Mouse (Mus musculus) heart, embryonic 11.5 days (tissue): Measurements from ENCODE around the gene Mybpc2. TPM values are rescaled to one million over a fixed set of nuclear protein-coding genes. Genes with fewer than 3 reads are reported as not detected.

Experiments used
- ATAC-seq: fragments of 200-750 bp; cut with Nextera tagmentation; replicated peaks from 2 replicates; pipeline ENCODE4 v1.8.0; 2017; ENCODE audit warnings: moderate library complexity; ENCODE audit not compliant: insufficient number of reproducible peaks, low FRiP score, low TSS enrichment
- H3K27ac ChIP-seq: fragments of 300-500 bp; sonication (generic); 2 replicates; pipeline ENCODE4 v1.5.1; 2014; ENCODE audit warnings: mild to moderate bottlenecking, low read depth, low read length
- H3K27me3 ChIP-seq: fragments of 300-500 bp; sonication (generic); 2 replicates; pipeline ENCODE4 v1.6.1; 2014; ENCODE audit warnings: mild to moderate bottlenecking, low read length, mixed read lengths; ENCODE audit not compliant: control insufficient read depth, insufficient read depth
- H3K36me3 ChIP-seq: fragments of 300-500 bp; sonication (generic); 2 replicates; pipeline ENCODE4 v1.6.1; 2014; ENCODE audit warnings: mild to moderate bottlenecking, low read length, moderate library complexity, mixed read lengths; ENCODE audit not compliant: control insufficient read depth, insufficient read depth
- H3K4me1 ChIP-seq: fragments of 300-500 bp; sonication (generic); 2 replicates; pipeline ENCODE4 v1.6.1; 2014; ENCODE audit warnings: low read length; ENCODE audit not compliant: control insufficient read depth, insufficient read depth
- H3K4me2 ChIP-seq: fragments of 300-500 bp; sonication (generic); 2 replicates; pipeline ENCODE4 v1.6.1; 2014; ENCODE audit warnings: mild to moderate bottlenecking, moderate library complexity
- H3K4me3 ChIP-seq: fragments of 300-500 bp; sonication (generic); 2 replicates; pipeline ENCODE4 v1.5.1; 2014; ENCODE audit warnings: low read depth, low read length
- H3K9ac ChIP-seq: fragments of 300-500 bp; sonication (generic); 2 replicates; pipeline ENCODE4 v1.6.1; 2014; ENCODE audit warnings: mild to moderate bottlenecking, low read depth, low read length, moderate library complexity
- H3K9me3 ChIP-seq: fragments of 300-500 bp; sonication (generic); replicated peaks from 2 replicates; pipeline ENCODE4 v1.6.1; 2016; ENCODE audit warnings: low read length; ENCODE audit not compliant: control insufficient read depth
- WGBS: fragments of 180-500 bp; shearing (Covaris S2); extraction: QIAGEN DNeasy Blood & Tissue Kit; methylation state at CpG from one replicate; pipeline ENCODE4 v1.1.7; 2014; ENCODE audit not compliant: insufficient replicate concordance; 5-methylcytosine and 5-hydroxymethylcytosine counted together
- polyA plus RNA-seq: library from polyadenylated mRNA; unstranded; fragments of >200 nt; fragmentation: Nextera tagmentation; extraction: Ambion mirVana; gene quantifications from 2 replicates; pipeline ENCODE4 v1.2.1, GENCODE M21; 2014

Mybpc2 gene
- polyA plus RNA-seq, 1 experiment from 2014 or later = 0.47 TPM

DNA sequence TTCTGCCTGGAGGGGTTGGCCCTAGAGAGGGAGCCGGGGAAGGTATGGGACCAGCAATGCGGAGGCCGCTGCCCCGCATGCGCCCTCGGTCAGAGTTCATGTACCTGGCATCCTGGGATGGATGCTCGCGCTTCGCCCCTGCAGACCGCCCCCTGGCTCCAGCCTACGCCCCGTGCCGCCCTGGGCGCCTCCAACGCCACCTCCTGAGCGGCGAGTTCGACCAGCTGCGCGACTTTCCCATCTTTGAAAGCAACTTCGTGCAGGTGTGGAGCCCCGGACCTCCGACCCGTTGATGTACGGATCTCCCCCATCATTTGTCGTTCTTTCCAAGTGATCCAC, 27.7 kb downstream of the Mybpc2 start:
- Histone ChIP-seq H3K4me3 (peak overlapping the region; percentile 81), H3K9me3 (no peaks in the 10 kb centered on the region), H3K27me3 (peaks cover 10% of the 10 kb centered on the region), H3K4me1 (peaks cover 14% of the 10 kb centered on the region), H3K36me3 (peaks cover 7% of the 10 kb centered on the region), H3K27ac (peak overlapping the region; percentile 96), H3K4me2 (peak overlapping the region; percentile 93), H3K9ac (peak overlapping the region; percentile 86)
- under 1% methylated on average over 26 of the region's 26 CpGs for WGBS
- ATAC-seq = no peak; the same call in 1 of the 2 replicates

DNA sequence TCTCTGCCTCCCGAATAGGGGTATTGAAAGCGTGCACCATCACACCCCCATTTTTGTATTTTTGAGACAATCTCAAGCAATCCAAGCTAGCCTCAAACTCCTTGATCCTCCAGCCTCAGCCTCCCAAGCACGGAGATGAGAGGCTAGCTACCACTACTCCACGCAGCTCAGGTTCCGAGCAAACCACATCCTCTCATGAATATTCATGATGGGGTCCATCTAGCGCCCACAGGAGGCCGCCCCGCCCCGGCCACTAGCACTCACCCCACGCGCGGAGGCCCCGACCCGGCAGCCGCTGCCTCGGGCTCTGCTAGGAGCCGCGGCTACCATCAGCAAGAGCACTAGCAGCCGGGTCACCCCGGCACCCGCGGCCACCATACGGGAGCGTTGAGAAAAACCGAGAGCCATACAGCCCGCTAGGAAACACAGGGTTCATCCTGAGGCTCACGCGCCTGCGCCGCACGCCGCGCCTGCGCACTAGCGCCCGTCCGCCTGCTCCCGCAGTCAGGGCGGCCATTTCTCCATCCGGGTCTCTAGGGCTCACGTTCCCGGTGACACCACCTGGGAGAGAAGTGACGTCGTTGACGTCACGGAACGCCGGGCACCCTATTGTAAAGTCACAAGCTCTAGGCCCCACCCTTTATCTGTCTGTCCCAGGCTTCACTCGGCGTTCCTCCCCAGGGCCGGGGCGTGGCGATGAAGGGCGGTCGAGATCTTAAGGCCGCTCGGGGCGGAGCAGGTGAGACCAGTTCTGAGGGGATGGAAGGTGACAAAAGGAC, 28.3 kb downstream of the Mybpc2 start, which contains the start of the genes Emc10 and Fam71e1:
Gene Emc10, minus strand, starts transcription at position 538 of the 779 bp plus-strand sequence.
Gene Fam71e1, plus strand, starts transcription at position 590 of the 779 bp plus-strand sequence.
- peak within 1 kb of the TSS; percentile 96 for H3K27ac ChIP-seq
- peak; percentile 95 for ATAC-seq
- H3K4me2 ChIP-seq = peak within 1 kb of the TSS; percentile 93
- peak within 1 kb of the TSS; percentile 96 for H3K9ac ChIP-seq
- WGBS = under 1% methylated on average over 58 of the region's 58 CpGs
- peak within 1 kb of the TSS; percentile 81 for H3K4me3 ChIP-seq
- peaks cover 10% of the 10 kb centered on the region for H3K27me3 ChIP-seq
- no peaks in the 10 kb centered on the region for H3K9me3 ChIP-seq
- H3K4me1 ChIP-seq = peaks cover 14% of the 10 kb centered on the region
- H3K36me3 ChIP-seq = peaks cover 7% of the 10 kb centered on the region

DNA sequence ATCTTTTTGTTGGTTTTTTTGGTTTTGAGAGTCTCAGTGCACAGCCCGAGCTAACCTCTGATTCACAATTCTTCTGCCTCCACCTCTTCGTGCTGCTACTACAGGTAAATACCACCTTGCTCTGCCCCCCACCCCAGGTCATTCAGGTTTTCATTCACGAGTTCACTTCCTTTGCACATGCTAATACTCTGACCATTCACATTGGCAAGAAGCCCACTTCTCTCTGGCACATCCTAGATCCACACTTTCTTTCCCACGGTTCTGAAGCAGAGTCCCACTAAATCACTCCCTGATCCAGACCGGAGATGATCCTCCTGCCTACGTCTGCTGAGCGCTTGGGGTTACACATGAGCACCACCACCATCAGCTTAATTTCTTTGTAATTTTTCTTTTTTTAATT, 29.4 kb downstream of the Mybpc2 start:
- H3K4me3 ChIP-seq = peak overlapping the region; percentile 81

DNA sequence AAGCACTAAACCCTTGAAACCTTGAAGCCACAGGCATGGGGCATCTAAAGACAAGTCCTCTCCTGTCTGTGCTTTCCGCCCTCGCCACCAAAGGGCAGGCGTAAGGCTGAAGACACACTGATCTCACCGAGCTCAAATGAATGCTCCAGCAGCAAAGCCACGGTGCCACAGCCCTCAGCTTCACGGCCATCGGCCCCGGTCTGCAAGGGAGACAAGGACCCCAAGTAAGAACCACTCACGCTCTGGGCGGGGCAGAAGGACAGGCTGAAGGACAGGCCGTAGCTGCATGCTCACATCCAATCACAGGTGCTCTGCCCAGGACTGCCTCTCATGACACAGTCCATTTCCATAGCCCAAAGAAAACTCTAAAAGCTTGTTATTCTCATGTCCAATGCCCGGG, 29.8 kb downstream of the Mybpc2 start:
- no peak for ATAC-seq
- Histone ChIP-seq H3K36me3 (peaks cover 9% of the 10 kb centered on the region), H3K4me1 (peaks cover 14% of the 10 kb centered on the region), H3K9me3 (no peaks in the 10 kb centered on the region), H3K4me3 (no peak overlapping the region), H3K27ac (no peak overlapping the region), H3K9ac (no peak overlapping the region), H3K27me3 (peaks cover under 1% of the 10 kb centered on the region; the same call in 1 of the 2 replicates), H3K4me2 (no peak overlapping the region)
- 93% methylated on average over 12 of the region's 12 CpGs for WGBS

More for the DNA sequence above, 29.4 kb downstream of the Mybpc2 start:
- Histone ChIP-seq H3K4me1 (peaks cover 14% of the 10 kb centered on the region), H3K4me2 (peak overlapping the region; percentile 93), H3K9me3 (no peaks in the 10 kb centered on the region), H3K27me3 (peaks cover 5% of the 10 kb centered on the region; the same call in 1 of the 2 replicates), H3K9ac (peak overlapping the region; percentile 1; the same call in 1 of the 2 replicates), H3K27ac (no peak overlapping the region), H3K36me3 (peaks cover 9% of the 10 kb centered on the region)
- no peak for ATAC-seq
- 86% methylated on average over 7 of the region's 7 CpGs for WGBS

DNA sequence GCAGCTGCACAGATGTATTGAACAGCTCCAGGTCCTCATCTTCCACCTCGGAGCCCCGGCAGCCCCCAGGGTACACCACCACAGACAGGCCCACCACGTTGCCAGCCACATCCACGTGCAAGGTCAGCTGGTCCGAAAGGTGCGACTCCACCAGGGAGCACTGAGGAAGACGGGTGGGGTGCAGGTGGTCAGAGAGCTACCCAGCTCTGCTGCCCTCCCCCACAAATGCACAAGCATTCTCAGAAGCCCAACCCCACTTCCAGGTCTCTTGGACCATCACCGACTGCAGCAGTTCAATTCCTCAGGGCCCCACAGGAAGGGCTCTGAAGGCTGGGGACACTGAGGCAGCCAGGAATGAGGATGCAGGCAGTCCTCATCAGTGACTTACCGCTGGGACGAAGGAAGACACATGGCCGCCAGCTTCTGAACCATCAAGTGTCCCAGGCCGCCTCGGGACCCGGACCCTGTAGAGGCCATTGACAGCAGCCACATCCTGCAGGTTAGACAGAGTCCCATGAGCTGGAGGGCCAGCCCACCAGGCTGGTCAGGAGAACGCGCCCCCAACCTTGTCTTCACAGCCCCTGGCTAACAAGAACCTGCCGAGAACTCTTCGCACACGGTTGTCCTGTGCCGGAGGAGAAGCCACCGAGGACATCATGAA, 32.2 kb downstream of the Mybpc2 start:
- no peak overlapping the region for H3K27ac ChIP-seq
- 88% methylated on average over 21 of the region's 21 CpGs for WGBS
- H3K9me3 ChIP-seq = no peaks in the 10 kb centered on the region
- no peaks in the 10 kb centered on the region for H3K27me3 ChIP-seq
- no peak overlapping the region for H3K4me3 ChIP-seq
- no peak for ATAC-seq
- no peak overlapping the region for H3K9ac ChIP-seq
- peaks cover 9% of the 10 kb centered on the region for H3K36me3 ChIP-seq
- peaks cover 14% of the 10 kb centered on the region for H3K4me1 ChIP-seq
- no peak overlapping the region for H3K4me2 ChIP-seq

DNA sequence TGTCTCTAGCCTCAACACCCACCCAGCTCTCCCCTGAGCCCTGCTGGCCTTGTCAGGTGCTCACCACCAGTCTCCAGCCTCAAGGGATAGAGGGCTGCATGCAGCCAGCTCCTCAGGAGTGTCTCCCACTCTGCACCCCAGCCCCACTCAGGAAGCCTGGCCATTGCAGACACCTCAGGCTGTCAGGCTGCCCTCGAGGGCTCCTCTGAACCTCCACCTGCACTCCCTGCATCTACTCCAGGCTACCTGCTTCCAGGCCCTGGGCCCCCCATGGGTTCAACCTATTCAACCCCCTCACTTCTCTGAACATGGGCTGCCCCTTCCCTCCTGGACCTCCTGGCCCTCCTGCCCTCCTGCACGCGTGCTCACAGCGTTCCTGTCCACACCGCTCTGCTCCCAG, 33.1 kb downstream of the Mybpc2 start:
- no peaks in the 10 kb centered on the region for H3K27me3 ChIP-seq
- ATAC-seq = no peak
- H3K36me3 ChIP-seq = peaks cover 9% of the 10 kb centered on the region
- no peak overlapping the region for H3K27ac ChIP-seq
- WGBS = 94% methylated on average over 5 of the region's 5 CpGs
- no peaks in the 10 kb centered on the region for H3K9me3 ChIP-seq
- peaks cover 11% of the 10 kb centered on the region for H3K4me1 ChIP-seq
- no peak overlapping the region for H3K4me2 ChIP-seq
- H3K9ac ChIP-seq = no peak overlapping the region
- H3K4me3 ChIP-seq = no peak overlapping the region

DNA sequence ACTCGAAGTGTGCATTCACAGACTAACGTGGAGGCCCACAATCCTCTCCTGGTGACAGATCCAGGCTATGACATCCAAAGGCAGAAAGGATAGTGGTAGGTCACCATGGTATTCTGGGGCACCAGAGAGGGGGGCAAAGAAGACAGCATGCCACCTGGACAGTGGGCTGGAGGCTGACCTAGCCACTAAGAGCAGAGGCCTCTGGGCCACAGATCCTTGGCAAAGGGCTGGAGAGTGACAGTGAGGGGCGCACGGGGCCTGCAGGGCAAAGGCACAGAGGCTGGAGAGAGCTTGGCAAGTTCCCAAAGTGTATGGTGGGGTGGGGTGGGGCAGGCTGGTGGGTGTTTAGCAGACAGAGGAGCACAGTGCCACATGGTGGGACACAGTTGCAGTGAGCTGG, 34.2 kb downstream of the Mybpc2 start:
- H3K4me2 ChIP-seq = no peak overlapping the region
- peaks cover 8% of the 10 kb centered on the region for H3K4me1 ChIP-seq
- H3K4me3 ChIP-seq = no peak overlapping the region
- peaks cover 9% of the 10 kb centered on the region for H3K36me3 ChIP-seq
- H3K9me3 ChIP-seq = no peaks in the 10 kb centered on the region
- H3K27me3 ChIP-seq = no peaks in the 10 kb centered on the region
- no peak for ATAC-seq
- 83% methylated on average over 4 of the region's 4 CpGs for WGBS
- H3K27ac ChIP-seq = no peak overlapping the region
- H3K9ac ChIP-seq = no peak overlapping the region

DNA sequence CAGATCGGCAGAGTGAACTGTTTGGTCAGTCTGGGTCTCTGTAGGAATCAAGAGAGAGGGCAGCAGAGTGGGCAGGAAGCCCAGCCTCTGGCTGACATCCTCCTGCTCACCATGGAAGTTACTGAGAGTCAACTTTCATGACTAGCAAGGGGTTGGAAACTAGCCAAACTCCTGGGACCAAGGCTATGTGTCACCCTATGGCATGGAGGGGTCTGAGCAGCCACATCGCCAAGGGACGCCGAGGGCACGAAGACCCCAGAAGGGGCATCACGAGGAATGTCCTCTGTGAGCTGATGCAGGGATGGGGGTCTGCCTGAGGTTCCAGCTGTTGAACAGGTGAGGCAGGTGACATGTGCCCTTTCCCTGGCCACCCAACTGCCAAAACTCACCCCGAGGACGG, 35.9 kb downstream of the Mybpc2 start:
- Histone ChIP-seq H3K27ac (no peak overlapping the region), H3K4me2 (no peak overlapping the region), H3K9ac (no peak overlapping the region), H3K4me3 (no peak overlapping the region), H3K36me3 (peaks cover 9% of the 10 kb centered on the region), H3K9me3 (no peaks in the 10 kb centered on the region), H3K27me3 (no peaks in the 10 kb centered on the region), H3K4me1 (peaks cover 2% of the 10 kb centered on the region; the same call in 1 of the 2 replicates)
- no peak for ATAC-seq
- WGBS = 90% methylated on average over 8 of the region's 8 CpGs
